Comparison of ENCODE assay signal across 7 mouse cellular contexts in the genomic region with DNA sequence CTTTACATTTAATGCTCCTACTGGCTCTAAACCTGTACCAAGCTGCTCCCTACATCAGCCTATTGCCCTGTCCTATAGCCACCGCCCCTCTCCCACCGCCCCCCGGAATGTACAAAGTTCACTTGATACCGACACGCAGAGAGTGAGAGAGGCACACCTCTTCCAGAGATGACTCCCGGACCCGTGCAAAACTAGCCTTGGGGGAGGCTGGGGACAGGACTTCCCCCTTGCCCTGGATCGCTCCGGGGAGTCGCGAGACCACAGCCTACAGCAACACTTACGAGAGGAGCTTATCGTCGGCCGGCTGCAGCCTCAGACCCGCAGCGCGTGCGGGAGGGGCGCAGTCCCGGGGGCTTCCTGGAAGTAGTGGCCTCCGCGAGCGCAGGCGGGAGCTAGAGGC. TPM values are rescaled to one million over a fixed set of nuclear protein-coding genes. Genes with fewer than 3 reads are reported as not detected.
DNase-seq lines count a peak whose midpoint lies in the region; ATAC-seq and TF ChIP-seq lines count a peak whose summit lies in the region.

No protein-coding gene starts in this region.

- peak overlapping the region; percentile 83 for H3K27ac ChIP-seq in embryonic facial prominence, embryonic 14.5 days (replicated peaks; ENCODE audit: low read depth, low read length)
- peak overlapping the region; percentile 88 for H3K27ac ChIP-seq in kidney, postnatal 0 days
- H3K27ac ChIP-seq in midbrain, embryonic 16.5 days (ENCODE audit: low read length): peak overlapping the region; percentile 92

- peaks cover 26% of the 10 kb centered on the region for H3K36me3 ChIP-seq in embryonic facial prominence, embryonic 14.5 days (ENCODE audit: control insufficient read depth, insufficient read depth, low read length)
- H3K36me3 ChIP-seq in kidney, postnatal 0 days (ENCODE audit: insufficient read depth, low read length): peaks cover 14% of the 10 kb centered on the region; the same call in 1 of the 2 replicates
- peaks cover 11% of the 10 kb centered on the region for H3K36me3 ChIP-seq in midbrain, embryonic 16.5 days (ENCODE audit: control insufficient read depth, insufficient read depth, low read length)

- H3K27me3 ChIP-seq in embryonic facial prominence, embryonic 14.5 days (replicated peaks; ENCODE audit: control insufficient read depth, insufficient read depth, low read length): no peaks in the 10 kb centered on the region
- no peaks in the 10 kb centered on the region for H3K27me3 ChIP-seq in kidney, postnatal 0 days (ENCODE audit: insufficient read depth, low read length)
- no peaks in the 10 kb centered on the region for H3K27me3 ChIP-seq in midbrain, embryonic 16.5 days (ENCODE audit: control insufficient read depth, insufficient read depth, low read depth, low read length)

- peak; percentile 11 for DNase-seq in urinary bladder, postnatal 25 days (ENCODE audit: low spot score)
- DNase-seq in urinary bladder, postnatal 4 days (ENCODE audit: low spot score in 2 of 2): no peak
- no peak for DNase-seq in embryonic facial prominence, embryonic 14.5 days (ENCODE audit: low spot score)
- no peak for DNase-seq in kidney, postnatal 0 days (ENCODE audit: low spot score)
- no peak for DNase-seq in right cerebral cortex, postnatal 14 days
- DNase-seq in thymus, postnatal 10 days (ENCODE audit: low spot score in 2 of 2): no peak

- WGBS in embryonic facial prominence, embryonic 14.5 days: under 1% methylated on average over 16 of the region's 25 CpGs
- under 1% methylated on average over 25 of the region's 25 CpGs for WGBS in kidney, postnatal 0 days
- WGBS in midbrain, embryonic 16.5 days: under 1% methylated on average over 25 of the region's 25 CpGs

- H3K9me3 ChIP-seq in embryonic facial prominence, embryonic 14.5 days (ENCODE audit: control insufficient read depth, low read length): no peaks in the 10 kb centered on the region
- no peaks in the 10 kb centered on the region for H3K9me3 ChIP-seq in kidney, postnatal 0 days (replicated peaks; ENCODE audit: low read length)
- no peaks in the 10 kb centered on the region for H3K9me3 ChIP-seq in midbrain, embryonic 16.5 days (replicated peaks; ENCODE audit: control insufficient read depth, low read length, poor library complexity, severe bottlenecking)

- ATAC-seq in embryonic facial prominence, embryonic 14.5 days (ENCODE audit: low read depth): peak; percentile 11; the same call in 1 of the 2 replicates
- 0 out of 2 replicates have a peak, but pooled peaks have one; percentile 0 for ATAC-seq in kidney, postnatal 0 days (replicated peaks; ENCODE audit: low FRiP score, low read depth)
- peak; percentile 8 for ATAC-seq in midbrain, embryonic 16.5 days

- peak overlapping the region; percentile 77 for H3K9ac ChIP-seq in embryonic facial prominence, embryonic 14.5 days (ENCODE audit: low read depth, low read length)
- peak overlapping the region; percentile 81 for H3K9ac ChIP-seq in kidney, postnatal 0 days (ENCODE audit: low read depth, low read length)
- peak overlapping the region; percentile 97 for H3K9ac ChIP-seq in midbrain, embryonic 16.5 days (ENCODE audit: low read depth, low read length)

- no peak for TF ChIP-seq CTCF in kidney, postnatal 0 days (IDR thresholded peaks at IDR 0.05; ENCODE audit: low read depth)

- peak overlapping the region; percentile 78 for H3K4me3 ChIP-seq in embryonic facial prominence, embryonic 14.5 days (ENCODE audit: low read depth, low read length)
- peak overlapping the region; percentile 85 for H3K4me3 ChIP-seq in kidney, postnatal 0 days (replicated peaks; ENCODE audit: low read depth, low read length)
- peak overlapping the region; percentile 90 for H3K4me3 ChIP-seq in midbrain, embryonic 16.5 days (ENCODE audit: low read depth, low read length)

- H3K4me2 ChIP-seq in embryonic facial prominence, embryonic 14.5 days (ENCODE audit: low read depth, low read length): peak overlapping the region; percentile 75
- peak overlapping the region; percentile 91 for H3K4me2 ChIP-seq in kidney, postnatal 0 days (ENCODE audit: low read length)
- H3K4me2 ChIP-seq in midbrain, embryonic 16.5 days (ENCODE audit: low read length): peak overlapping the region; percentile 86

- H3K4me1 ChIP-seq in embryonic facial prominence, embryonic 14.5 days (ENCODE audit: control insufficient read depth, insufficient read depth, low read length): peaks cover 20% of the 10 kb centered on the region
- H3K4me1 ChIP-seq in kidney, postnatal 0 days (replicated peaks; ENCODE audit: insufficient read depth, low read length): peaks cover 10% of the 10 kb centered on the region
- peaks cover 30% of the 10 kb centered on the region for H3K4me1 ChIP-seq in midbrain, embryonic 16.5 days (ENCODE audit: control insufficient read depth, insufficient read depth, low read length)

RNA-seq across cellular contexts. Expression of gene Iqce, which starts 0.5 kb away (rescaled TPM):
- 17.2 and 25.1 TPM in 2 replicates for polyA plus RNA-seq in embryonic facial prominence, embryonic 14.5 days (2014; fragmentation: Nextera tagmentation; extraction: Ambion mirVana)
- 18.7 and 19.7 TPM in 2 replicates for polyA plus RNA-seq in kidney, postnatal 0 days (2015; fragmentation: Nextera tagmentation; extraction: Ambion mirVana)
- 30.5 and 31.5 TPM in 2 replicates for polyA plus RNA-seq in midbrain, embryonic 16.5 days (2015; fragmentation: Nextera tagmentation; extraction: Ambion mirVana)

RNA-seq across cellular contexts. Expression of gene Brat1, which starts 3.1 kb away (rescaled TPM):
- polyA plus RNA-seq in embryonic facial prominence, embryonic 14.5 days (2014; fragmentation: Nextera tagmentation; extraction: Ambion mirVana): 17.8 and 21.7 TPM in 2 replicates
- polyA plus RNA-seq in kidney, postnatal 0 days (2015; fragmentation: Nextera tagmentation; extraction: Ambion mirVana): 16.7 and 18.3 TPM in 2 replicates
- polyA plus RNA-seq in midbrain, embryonic 16.5 days (2015; fragmentation: Nextera tagmentation; extraction: Ambion mirVana): 21.8 and 24.8 TPM in 2 replicates

RNA-seq across cellular contexts. Expression of gene Amz1, which starts 22.3 kb away (rescaled TPM):
- polyA plus RNA-seq in embryonic facial prominence, embryonic 14.5 days (2014; fragmentation: Nextera tagmentation; extraction: Ambion mirVana): 0.54 and 0.87 TPM in 2 replicates
- 1.8 and 2.0 TPM in 2 replicates for polyA plus RNA-seq in kidney, postnatal 0 days (2015; fragmentation: Nextera tagmentation; extraction: Ambion mirVana)
- 5.7 and 11.6 TPM in 2 replicates for polyA plus RNA-seq in midbrain, embryonic 16.5 days (2015; fragmentation: Nextera tagmentation; extraction: Ambion mirVana)

RNA-seq across cellular contexts. Expression of gene Ttyh3, which starts 52.8 kb away (rescaled TPM):
- polyA plus RNA-seq in embryonic facial prominence, embryonic 14.5 days (2014; fragmentation: Nextera tagmentation; extraction: Ambion mirVana): 47.5 and 50.5 TPM in 2 replicates
- 21.7 and 25.3 TPM in 2 replicates for polyA plus RNA-seq in kidney, postnatal 0 days (2015; fragmentation: Nextera tagmentation; extraction: Ambion mirVana)
- 56.0 and 61.5 TPM in 2 replicates for polyA plus RNA-seq in midbrain, embryonic 16.5 days (2015; fragmentation: Nextera tagmentation; extraction: Ambion mirVana)
